Mouse (Mus musculus): ENCODE measurements at regions not wholly inside any gene's neighbourhood (a gene's known extent, or its start where the extent isn't known, plus 50 kb on each side); places are given as distances from the start of the nearest gene placed in this dataset.

DNA sequence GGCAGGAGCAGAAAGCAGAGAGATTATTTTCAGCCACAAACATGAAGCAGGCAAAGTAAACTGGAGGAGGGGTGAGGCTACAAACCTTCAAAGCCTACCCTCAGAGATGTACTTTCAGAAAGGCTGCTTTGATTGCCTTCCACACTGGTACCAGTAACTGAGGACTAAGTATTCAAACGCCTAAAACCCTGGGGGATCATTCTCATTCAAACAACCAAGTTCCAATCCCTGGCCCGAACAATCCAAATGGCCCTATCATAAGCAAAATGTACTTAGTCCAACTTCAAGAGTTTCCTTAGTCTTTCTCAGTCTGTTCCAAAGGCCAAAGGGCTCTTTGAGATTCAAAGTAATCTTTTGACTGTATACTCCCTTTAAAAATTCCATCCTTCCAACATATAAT, 270.5 kb downstream of the Foxa2 start:
- no peak overlapping the region for H3K4me3 ChIP-seq (ENCODE audit: insufficient read depth in 1 of 2, low read depth in 1 of 2, low read length in 2 of 2, poor library complexity in 1 of 2, severe bottlenecking in 1 of 2)
- H3K36me3 ChIP-seq (ENCODE audit: control insufficient read depth, insufficient read depth, low read length, poor library complexity, severe bottlenecking): no peaks in the 10 kb centered on the region
- no peak for TF ChIP-seq ZC3H11A (IDR thresholded peaks at IDR 0.05; ENCODE audit: borderline replicate concordance, low read depth, low read length)
- TF ChIP-seq CHD2 (IDR thresholded peaks at IDR 0.05; ENCODE audit: low read depth, low read length): no peak
- no peak for TF ChIP-seq ZNF384 (IDR thresholded peaks at IDR 0.05; ENCODE audit: low read depth, low read length)
- TF ChIP-seq MAFK (IDR thresholded peaks at IDR 0.05; ENCODE audit: insufficient read depth, low read depth, low read length): no peak
- no peak for TF ChIP-seq HCFC1 (IDR thresholded peaks at IDR 0.05; ENCODE audit: borderline replicate concordance, insufficient read depth, low read length)
- H3K9me3 ChIP-seq (ENCODE audit: control insufficient read depth, insufficient read depth, low read depth, low read length): no peaks in the 10 kb centered on the region
- no peak overlapping the region for H3K27ac ChIP-seq (ENCODE audit: insufficient read depth, low read depth, low read length, poor library complexity, severe bottlenecking)
- 0 out of 4 replicates have a peak, but pooled peaks cover 0 to 2% of the 10 kb centered on the region in 2 experiments for H3K4me1 ChIP-seq (ENCODE audit: control insufficient read depth in 2 of 2, insufficient read depth in 2 of 2, low read length in 2 of 2, poor library complexity in 1 of 2)
- DNase-seq (ENCODE audit: low read depth, low spot score): peak; percentile 19
- H3K9ac ChIP-seq (ENCODE audit: insufficient read depth, low read depth, low read length, poor library complexity, severe bottlenecking): no peak overlapping the region
- in situ Hi-C loops (cut with MboI; ENCODE audit: low sequenced_read_pairs in 2 of 2, unreplicated experiment in 2 of 2): no loop called here

DNA sequence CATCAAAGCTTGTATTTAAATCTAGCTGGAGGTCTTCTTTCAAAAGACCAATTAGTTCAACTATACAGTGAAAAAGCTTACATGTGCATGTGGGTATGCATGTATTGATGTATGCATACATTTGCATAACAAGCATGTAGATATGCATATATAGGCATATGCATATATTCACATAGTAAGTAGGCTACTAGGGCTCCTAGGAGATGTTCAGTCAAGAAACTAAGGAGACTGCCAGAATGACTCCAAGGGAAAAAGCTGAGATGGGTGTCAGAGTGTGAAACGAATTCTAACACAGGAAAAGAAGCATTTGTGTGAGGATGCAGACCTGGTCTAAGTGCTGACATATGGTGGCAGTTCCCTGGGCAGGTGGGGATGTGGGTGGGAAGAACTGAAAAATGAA, 274.2 kb downstream of the Foxa2 start:
- Histone ChIP-seq H3K9me3 (ENCODE audit: control insufficient read depth, insufficient read depth, low read depth, low read length) (no peaks in the 10 kb centered on the region), H3K27ac (ENCODE audit: insufficient read depth, low read depth, low read length, poor library complexity, severe bottlenecking) (no peak overlapping the region), H3K9ac (ENCODE audit: insufficient read depth, low read depth, low read length, poor library complexity, severe bottlenecking) (no peak overlapping the region), H3K36me3 (ENCODE audit: control insufficient read depth, insufficient read depth, low read length, poor library complexity, severe bottlenecking) (no peaks in the 10 kb centered on the region), H3K4me1 (ENCODE audit: control insufficient read depth in 2 of 2, insufficient read depth in 2 of 2, low read length in 2 of 2, poor library complexity in 1 of 2) (0 out of 4 replicates have a peak, but pooled peaks cover 0 to 2% of the 10 kb centered on the region in 2 experiments), H3K4me3 (ENCODE audit: insufficient read depth in 1 of 2, low read depth in 1 of 2, low read length in 2 of 2, poor library complexity in 1 of 2, severe bottlenecking in 1 of 2) (no peak overlapping the region)
- no peak for TF ChIP-seq ZC3H11A (IDR thresholded peaks at IDR 0.05; ENCODE audit: borderline replicate concordance, low read depth, low read length)
- in situ Hi-C loops (cut with MboI; ENCODE audit: low sequenced_read_pairs in 2 of 2, unreplicated experiment in 2 of 2): no loop called here
- no peak for DNase-seq (ENCODE audit: low read depth, low spot score)

DNA sequence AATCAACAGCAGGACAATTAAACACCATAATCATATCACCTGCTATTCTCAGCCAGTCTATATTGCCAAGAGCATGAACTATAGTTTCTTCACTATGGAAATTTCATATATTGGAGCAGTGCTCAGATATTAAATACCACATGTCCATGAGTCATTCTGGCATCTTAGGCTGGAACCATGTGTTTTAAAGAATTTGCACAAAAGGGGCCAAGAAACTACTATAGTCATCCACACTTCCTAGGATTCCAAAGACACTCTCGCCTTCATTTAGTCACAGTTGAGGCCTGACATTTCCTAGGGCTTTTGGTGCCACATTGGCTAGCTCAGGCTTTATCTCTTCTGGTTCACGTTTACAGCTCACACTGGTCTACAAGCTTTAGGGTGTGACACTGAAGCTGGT, 293.7 kb downstream of the Foxa2 start:
- in situ Hi-C loops (cut with MboI; ENCODE audit: low sequenced_read_pairs in 2 of 2, unreplicated experiment in 2 of 2): no loop called here
- Histone ChIP-seq H3K4me3 (ENCODE audit: insufficient read depth in 1 of 2, low read depth in 1 of 2, low read length in 2 of 2, poor library complexity in 1 of 2, severe bottlenecking in 1 of 2) (no peak overlapping the region), H3K9me3 (ENCODE audit: control insufficient read depth, insufficient read depth, low read depth, low read length) (no peaks in the 10 kb centered on the region), H3K27ac (ENCODE audit: insufficient read depth, low read depth, low read length, poor library complexity, severe bottlenecking) (no peak overlapping the region), H3K9ac (ENCODE audit: insufficient read depth, low read depth, low read length, poor library complexity, severe bottlenecking) (no peak overlapping the region), H3K4me1 (ENCODE audit: control insufficient read depth in 2 of 2, insufficient read depth in 2 of 2, low read length in 2 of 2, poor library complexity in 1 of 2) (no peaks in the 10 kb centered on the region), H3K36me3 (ENCODE audit: control insufficient read depth, insufficient read depth, low read length, poor library complexity, severe bottlenecking) (no peaks in the 10 kb centered on the region)
- TF ChIP-seq MAFK (IDR thresholded peaks at IDR 0.05; ENCODE audit: insufficient read depth, low read depth, low read length): no peak
- no peak for TF ChIP-seq ZC3H11A (IDR thresholded peaks at IDR 0.05; ENCODE audit: borderline replicate concordance, low read depth, low read length)
- no peak for TF ChIP-seq HCFC1 (IDR thresholded peaks at IDR 0.05; ENCODE audit: borderline replicate concordance, insufficient read depth, low read length)
- TF ChIP-seq CHD2 (IDR thresholded peaks at IDR 0.05; ENCODE audit: low read depth, low read length): no peak
- no peak for TF ChIP-seq ZNF384 (IDR thresholded peaks at IDR 0.05; ENCODE audit: low read depth, low read length)
- DNase-seq (ENCODE audit: low read depth, low spot score): no peak

DNA sequence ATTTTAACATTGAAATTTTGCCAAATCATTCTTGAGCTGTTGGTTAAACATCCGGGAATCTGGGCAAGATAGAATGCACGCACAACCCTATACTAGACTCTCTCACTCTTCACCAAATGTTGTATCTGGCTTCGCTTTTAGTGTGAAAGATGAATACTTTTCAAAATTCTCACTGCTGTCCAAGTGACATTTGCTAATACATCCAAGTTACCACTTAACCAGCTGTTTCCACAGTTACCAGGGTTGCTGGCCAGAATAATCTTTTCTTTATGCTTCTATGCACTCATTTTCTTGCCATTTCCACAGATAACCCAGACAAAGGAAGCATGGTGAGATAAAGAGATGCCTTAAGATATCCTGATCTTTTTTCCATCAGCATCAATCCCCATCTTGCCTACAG, 294.9 kb downstream of the Foxa2 start:
- no peaks in the 10 kb centered on the region for H3K36me3 ChIP-seq (ENCODE audit: control insufficient read depth, insufficient read depth, low read length, poor library complexity, severe bottlenecking)
- no peak for DNase-seq (ENCODE audit: low read depth, low spot score)
- H3K4me3 ChIP-seq (ENCODE audit: insufficient read depth in 1 of 2, low read depth in 1 of 2, low read length in 2 of 2, poor library complexity in 1 of 2, severe bottlenecking in 1 of 2): no peak overlapping the region
- H3K9me3 ChIP-seq (ENCODE audit: control insufficient read depth, insufficient read depth, low read depth, low read length): no peaks in the 10 kb centered on the region
- H3K9ac ChIP-seq (ENCODE audit: insufficient read depth, low read depth, low read length, poor library complexity, severe bottlenecking): no peak overlapping the region
- H3K27ac ChIP-seq (ENCODE audit: insufficient read depth, low read depth, low read length, poor library complexity, severe bottlenecking): no peak overlapping the region
- in situ Hi-C loops (cut with MboI; ENCODE audit: low sequenced_read_pairs in 2 of 2, unreplicated experiment in 2 of 2): no loop called here
- no peaks in the 10 kb centered on the region for H3K4me1 ChIP-seq (ENCODE audit: control insufficient read depth in 2 of 2, insufficient read depth in 2 of 2, low read length in 2 of 2, poor library complexity in 1 of 2)
- TF ChIP-seq ZNF384 (IDR thresholded peaks at IDR 0.05; ENCODE audit: low read depth, low read length) (no peak), HCFC1 (IDR thresholded peaks at IDR 0.05; ENCODE audit: borderline replicate concordance, insufficient read depth, low read length) (no peak), MAFK (IDR thresholded peaks at IDR 0.05; ENCODE audit: insufficient read depth, low read depth, low read length) (no peak), CHD2 (IDR thresholded peaks at IDR 0.05; ENCODE audit: low read depth, low read length) (no peak), ZC3H11A (IDR thresholded peaks at IDR 0.05; ENCODE audit: borderline replicate concordance, low read depth, low read length) (no peak)

DNA sequence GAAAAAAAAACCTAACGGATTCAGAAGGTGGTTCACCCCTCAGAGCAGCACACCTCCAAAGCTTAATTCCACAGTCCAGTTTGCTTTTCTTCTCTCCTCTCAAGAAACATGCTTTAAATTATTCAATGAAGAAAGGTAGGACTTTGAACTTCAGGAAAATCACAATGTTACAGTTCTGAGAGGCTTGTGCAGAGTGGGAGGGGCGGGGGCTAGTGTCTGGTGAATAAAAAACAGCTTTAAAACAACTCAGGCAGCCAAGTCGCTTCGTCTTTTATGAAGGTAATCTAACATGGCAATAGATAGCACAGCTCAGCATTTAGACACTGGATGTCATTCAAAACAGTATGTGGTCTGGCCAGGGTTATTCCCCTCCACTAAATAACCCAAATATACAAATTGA, 298.8 kb downstream of the Foxa2 start:
- in situ Hi-C loops (cut with MboI; ENCODE audit: low sequenced_read_pairs in 2 of 2, unreplicated experiment in 2 of 2): no loop called here
- Histone ChIP-seq H3K9ac (ENCODE audit: insufficient read depth, low read depth, low read length, poor library complexity, severe bottlenecking) (no peak overlapping the region), H3K4me3 (ENCODE audit: insufficient read depth in 1 of 2, low read depth in 1 of 2, low read length in 2 of 2, poor library complexity in 1 of 2, severe bottlenecking in 1 of 2) (no peak overlapping the region), H3K36me3 (ENCODE audit: control insufficient read depth, insufficient read depth, low read length, poor library complexity, severe bottlenecking) (no peaks in the 10 kb centered on the region), H3K27ac (ENCODE audit: insufficient read depth, low read depth, low read length, poor library complexity, severe bottlenecking) (no peak overlapping the region), H3K9me3 (ENCODE audit: control insufficient read depth, insufficient read depth, low read depth, low read length) (no peaks in the 10 kb centered on the region), H3K4me1 (ENCODE audit: control insufficient read depth in 2 of 2, insufficient read depth in 2 of 2, low read length in 2 of 2, poor library complexity in 1 of 2) (no peaks in the 10 kb centered on the region)
- DNase-seq (ENCODE audit: low read depth, low spot score): no peak
- TF ChIP-seq HCFC1 (IDR thresholded peaks at IDR 0.05; ENCODE audit: borderline replicate concordance, insufficient read depth, low read length) (no peak), CHD2 (IDR thresholded peaks at IDR 0.05; ENCODE audit: low read depth, low read length) (no peak), ZC3H11A (IDR thresholded peaks at IDR 0.05; ENCODE audit: borderline replicate concordance, low read depth, low read length) (no peak), MAFK (IDR thresholded peaks at IDR 0.05; ENCODE audit: insufficient read depth, low read depth, low read length) (no peak), ZNF384 (IDR thresholded peaks at IDR 0.05; ENCODE audit: low read depth, low read length) (no peak)
